Mouse (Mus musculus) heart, embryonic 14.5 days (tissue): ENCODE measurements at regions not wholly inside any gene's neighbourhood (a gene's known extent, or its start where the extent isn't known, plus 50 kb on each side); places are given as distances from the start of the nearest gene placed in this dataset.

Experiments
- ATAC-seq: fragments of 200-750 bp; cut with Nextera tagmentation; 2 replicates; pipeline ENCODE4 v1.8.0; 2017; ENCODE audit warnings: low read depth, moderate TSS enrichment; ENCODE audit not compliant: insufficient number of reproducible peaks, insufficient read depth, low FRiP score
- H3K27ac ChIP-seq, 2 experiments: fragments of 200-500 bp in 1 of 2; fragments of 300-500 bp in 1 of 2; sonication (generic) in 1 of 2; replicated peaks in 1 of 2; 2 replicates each; pipeline ENCODE4 v1.5.1; 2012 to 2014; ENCODE audit warnings: low read depth in 2 of 2, low read length in 2 of 2, control low read depth in 1 of 2, mild to moderate bottlenecking in 1 of 2, mixed read lengths in 1 of 2; ENCODE audit not compliant: control insufficient read depth in 1 of 2, insufficient read depth in 1 of 2
- H3K27me3 ChIP-seq: fragments of 300-500 bp; sonication (generic); 2 replicates; pipeline ENCODE4 v1.6.1; 2014; ENCODE audit warnings: mild to moderate bottlenecking, low read length, control low read depth; ENCODE audit not compliant: control insufficient read depth, insufficient read depth
- H3K36me3 ChIP-seq: fragments of 300-500 bp; sonication (generic); 2 replicates; pipeline ENCODE4 v1.6.1; 2014; ENCODE audit warnings: mild to moderate bottlenecking, control low read depth, low read length, mixed read lengths; ENCODE audit not compliant: control insufficient read depth, insufficient read depth
- H3K4me1 ChIP-seq, 2 experiments: fragments of 200-500 bp in 1 of 2; fragments of 300-500 bp in 1 of 2; sonication (generic) in 1 of 2; 2 replicates each; pipeline ENCODE4 v1.6.1; 2012 to 2014; ENCODE audit warnings: low read length in 2 of 2, control low read depth in 1 of 2, mixed read lengths in 1 of 2; ENCODE audit not compliant: control insufficient read depth in 2 of 2, insufficient read depth in 2 of 2
- H3K4me2 ChIP-seq: fragments of 300-500 bp; sonication (generic); 2 replicates; pipeline ENCODE4 v1.6.1; 2014; ENCODE audit warnings: mild to moderate bottlenecking, low read length
- H3K4me3 ChIP-seq, 2 experiments: fragments of 200-500 bp in 1 of 2; fragments of 300-500 bp in 1 of 2; sonication (generic) in 1 of 2; 2 replicates each; pipeline ENCODE4 v1.5.1; 2012 to 2014; ENCODE audit warnings: low read length in 2 of 2, mild to moderate bottlenecking in 2 of 2, control low read depth in 1 of 2, low read depth in 1 of 2, moderate library complexity in 1 of 2; ENCODE audit not compliant: control insufficient read depth in 1 of 2, insufficient read depth in 1 of 2
- H3K9ac ChIP-seq: fragments of 300-500 bp; sonication (generic); 2 replicates; pipeline ENCODE4 v1.6.1; 2014; ENCODE audit warnings: mild to moderate bottlenecking, low read length
- H3K9me3 ChIP-seq: fragments of 300-500 bp; sonication (generic); 2 replicates; pipeline ENCODE4 v1.6.1; 2016; ENCODE audit warnings: low read length, control low read depth; ENCODE audit not compliant: control insufficient read depth
- WGBS: fragments of 180-500 bp; shearing (Covaris S2); extraction: QIAGEN DNeasy Blood & Tissue Kit; methylation state at CpG from one replicate; pipeline ENCODE4 v1.1.7; 2014; 5-methylcytosine and 5-hydroxymethylcytosine counted together

DNA sequence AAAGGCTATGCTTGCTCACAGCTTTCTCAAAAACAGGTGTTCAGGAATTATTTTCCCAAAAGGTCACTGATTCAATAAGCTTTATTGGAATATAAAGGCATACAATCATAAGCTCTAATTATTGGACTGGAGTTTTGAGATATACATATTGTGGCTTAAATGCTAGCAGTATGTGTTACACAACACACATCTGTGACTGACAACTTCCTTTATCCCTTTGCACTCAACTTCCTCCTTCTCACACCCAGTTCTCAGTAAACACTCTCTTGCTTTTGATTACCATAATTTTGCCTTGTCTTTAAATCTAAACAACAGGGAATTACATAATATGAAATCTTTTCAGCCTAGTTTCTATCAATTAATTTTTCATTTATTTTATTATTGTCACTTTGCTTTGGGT is 222.5 kb downstream of the Snx13 start:
- Histone ChIP-seq H3K4me1 (no peaks in the 10 kb centered on the region), H3K36me3 (no peaks in the 10 kb centered on the region), H3K9me3 (no peaks in the 10 kb centered on the region), H3K4me2 (no peak overlapping the region), H3K9ac (no peak overlapping the region), H3K27ac (no peak overlapping the region), H3K27me3 (no peaks in the 10 kb centered on the region), H3K4me3 (no peak overlapping the region)
- no peak for ATAC-seq

DNA sequence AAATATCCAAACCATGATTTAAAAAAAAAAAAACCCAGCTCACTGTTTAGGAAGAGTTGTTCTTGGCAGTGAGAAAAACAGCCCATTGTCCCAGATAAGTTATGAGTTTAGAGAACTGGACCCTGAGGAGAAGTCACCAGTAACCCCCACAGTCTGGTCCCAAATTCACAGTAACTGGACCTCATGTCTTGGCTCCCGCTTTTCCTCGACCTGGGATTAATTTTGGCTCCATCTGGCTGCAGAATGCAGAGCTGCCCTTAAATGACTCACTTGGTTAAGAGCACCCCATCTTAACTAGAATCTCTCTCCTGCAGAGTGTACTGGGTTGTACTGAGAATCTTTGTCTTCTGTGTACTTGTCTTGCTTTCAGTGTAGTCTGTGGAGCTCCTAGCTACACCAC is 221.0 kb downstream of the Snx13 start:
- Histone ChIP-seq H3K9ac (no peak overlapping the region), H3K27ac (no peak overlapping the region), H3K4me1 (no peaks in the 10 kb centered on the region), H3K9me3 (no peaks in the 10 kb centered on the region), H3K27me3 (no peaks in the 10 kb centered on the region), H3K36me3 (no peaks in the 10 kb centered on the region), H3K4me2 (no peak overlapping the region), H3K4me3 (no peak overlapping the region)
- 65% methylated on average over 2 of the region's 2 CpGs for WGBS
- no peak for ATAC-seq

DNA sequence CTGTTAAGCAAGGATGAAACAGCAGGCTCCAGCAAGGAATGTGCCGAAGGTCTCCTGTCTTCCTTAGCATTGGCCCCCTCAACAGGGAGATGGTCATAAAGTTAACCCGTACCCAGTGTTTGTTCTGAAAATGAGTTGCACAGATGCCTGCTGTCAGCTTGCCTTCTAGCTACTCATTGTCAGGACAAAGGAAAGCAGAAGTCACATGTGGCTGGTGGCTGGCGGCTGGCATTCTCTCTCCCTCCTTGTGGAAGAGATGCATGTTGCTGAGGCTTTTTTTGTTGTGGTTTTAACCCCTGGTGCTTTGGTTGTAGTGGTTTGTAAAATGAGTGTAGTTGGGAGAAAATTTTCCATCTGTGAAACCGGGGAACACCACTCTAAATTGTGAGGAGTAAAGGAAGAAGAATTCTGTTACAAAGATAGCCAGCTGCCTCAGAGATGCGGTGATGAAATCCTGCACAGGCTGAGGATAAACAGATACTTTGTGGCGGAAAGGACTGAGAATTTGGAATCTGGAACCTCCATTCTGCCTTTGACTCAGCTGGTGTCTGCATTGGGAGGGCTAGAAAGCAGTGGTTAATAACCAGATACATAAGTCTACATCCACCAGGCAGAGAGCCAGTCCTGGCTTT is 220.2 kb downstream of the Snx13 start:
- H3K9ac ChIP-seq, result no peak overlapping the region
- no peaks in the 10 kb centered on the region for H3K27me3 ChIP-seq
- H3K9me3 ChIP-seq, result no peaks in the 10 kb centered on the region
- no peak overlapping the region for H3K4me2 ChIP-seq
- ATAC-seq, result no peak
- no peaks in the 10 kb centered on the region for H3K36me3 ChIP-seq
- WGBS, result 43% methylated on average over 6 of the region's 6 CpGs
- H3K4me1 ChIP-seq, result no peaks in the 10 kb centered on the region
- no peak overlapping the region for H3K4me3 ChIP-seq
- no peak overlapping the region for H3K27ac ChIP-seq

DNA sequence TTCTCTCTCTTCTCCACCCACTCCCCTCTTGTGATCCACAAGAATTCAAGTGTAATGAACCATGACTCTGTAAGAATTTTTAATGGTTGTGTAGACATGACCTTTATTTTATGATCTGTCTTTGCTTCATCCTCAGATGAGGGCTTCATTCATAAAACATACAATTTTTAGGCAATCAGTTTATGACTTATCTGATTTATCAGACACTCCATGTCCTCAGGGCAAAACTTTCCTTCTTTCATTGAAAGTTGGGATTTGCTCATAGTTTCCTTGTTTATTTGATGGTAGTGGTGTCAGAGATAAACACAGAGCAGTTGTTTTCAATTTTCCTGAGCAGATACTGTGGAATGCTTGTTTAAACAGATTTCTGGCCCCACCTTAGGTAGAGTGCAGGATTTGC is 212.8 kb downstream of the Snx13 start:
- H3K4me2 ChIP-seq, result no peak overlapping the region
- H3K27ac ChIP-seq, result no peak overlapping the region
- H3K9ac ChIP-seq, result no peak overlapping the region
- no peaks in the 10 kb centered on the region for H3K36me3 ChIP-seq
- H3K9me3 ChIP-seq, result no peaks in the 10 kb centered on the region
- no peak overlapping the region for H3K4me3 ChIP-seq
- no peaks in the 10 kb centered on the region for H3K27me3 ChIP-seq
- no peaks in the 10 kb centered on the region for H3K4me1 ChIP-seq
- no peak for ATAC-seq

DNA sequence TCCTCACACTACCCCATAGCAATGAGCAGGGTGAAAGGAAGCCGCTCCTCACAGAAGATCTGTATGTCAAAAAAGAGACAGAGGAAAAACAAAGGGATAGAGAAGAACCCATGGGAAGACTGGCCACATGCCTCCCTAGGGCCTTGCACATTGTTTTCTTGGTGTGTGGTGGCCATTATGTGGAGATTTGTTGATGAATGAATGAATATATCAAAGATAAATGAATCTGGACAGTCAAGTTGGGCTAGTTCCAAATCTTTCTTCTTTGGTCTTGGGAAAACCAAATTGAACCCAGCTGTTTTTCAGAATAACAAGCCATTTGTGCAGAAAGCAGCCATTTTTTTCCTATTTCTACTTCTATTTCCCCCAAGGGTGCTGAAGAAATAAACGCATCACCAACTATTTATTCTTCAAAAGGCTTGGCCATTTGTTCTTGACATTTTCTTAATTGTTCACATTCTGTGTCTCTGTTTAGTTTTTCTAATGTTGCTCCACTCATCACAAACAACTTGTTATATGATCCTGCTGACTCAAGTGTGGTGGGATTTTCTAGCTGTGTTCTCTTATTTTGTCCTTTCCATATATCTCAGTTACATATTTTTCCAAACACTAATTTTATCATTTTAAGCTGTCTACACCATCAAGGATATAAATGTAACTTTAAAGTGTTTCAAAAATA is 208.9 kb downstream of the Snx13 start:
- Histone ChIP-seq H3K4me1 (no peaks in the 10 kb centered on the region), H3K4me2 (no peak overlapping the region), H3K4me3 (no peak overlapping the region), H3K27ac (no peak overlapping the region), H3K27me3 (no peaks in the 10 kb centered on the region), H3K36me3 (no peaks in the 10 kb centered on the region), H3K9ac (no peak overlapping the region), H3K9me3 (peaks cover 8% of the 10 kb centered on the region; the same call in 1 of the 2 replicates)
- WGBS, result 85% methylated on average over 2 of the region's 2 CpGs
- ATAC-seq, result no peak

DNA sequence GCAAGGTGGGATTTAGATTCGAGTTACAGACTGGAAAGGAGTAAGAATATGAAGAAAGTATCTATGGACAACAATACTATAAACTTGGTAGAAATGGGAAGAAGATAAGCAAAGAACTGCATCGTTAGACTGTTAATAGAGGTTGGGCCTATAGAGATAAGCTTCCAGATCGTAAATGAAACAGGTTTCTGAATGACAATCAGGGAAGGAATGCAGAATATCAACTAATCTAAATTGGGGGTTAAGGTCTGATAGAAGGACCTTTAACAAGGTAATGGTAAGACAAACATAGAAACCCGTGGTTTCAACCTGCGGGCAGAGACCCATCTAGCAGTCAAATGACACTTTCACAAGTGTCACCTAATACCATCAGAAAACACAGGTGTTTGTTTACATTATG is 201.5 kb downstream of the Snx13 start:
- Histone ChIP-seq H3K27me3 (no peaks in the 10 kb centered on the region), H3K9me3 (peaks cover 8% of the 10 kb centered on the region; the same call in 1 of the 2 replicates), H3K4me3 (no peak overlapping the region), H3K27ac (no peak overlapping the region), H3K9ac (no peak overlapping the region), H3K4me1 (no peaks in the 10 kb centered on the region), H3K36me3 (no peaks in the 10 kb centered on the region), H3K4me2 (no peak overlapping the region)
- no peak for ATAC-seq
- WGBS, result 64% methylated on average over 5 of the region's 5 CpGs

DNA sequence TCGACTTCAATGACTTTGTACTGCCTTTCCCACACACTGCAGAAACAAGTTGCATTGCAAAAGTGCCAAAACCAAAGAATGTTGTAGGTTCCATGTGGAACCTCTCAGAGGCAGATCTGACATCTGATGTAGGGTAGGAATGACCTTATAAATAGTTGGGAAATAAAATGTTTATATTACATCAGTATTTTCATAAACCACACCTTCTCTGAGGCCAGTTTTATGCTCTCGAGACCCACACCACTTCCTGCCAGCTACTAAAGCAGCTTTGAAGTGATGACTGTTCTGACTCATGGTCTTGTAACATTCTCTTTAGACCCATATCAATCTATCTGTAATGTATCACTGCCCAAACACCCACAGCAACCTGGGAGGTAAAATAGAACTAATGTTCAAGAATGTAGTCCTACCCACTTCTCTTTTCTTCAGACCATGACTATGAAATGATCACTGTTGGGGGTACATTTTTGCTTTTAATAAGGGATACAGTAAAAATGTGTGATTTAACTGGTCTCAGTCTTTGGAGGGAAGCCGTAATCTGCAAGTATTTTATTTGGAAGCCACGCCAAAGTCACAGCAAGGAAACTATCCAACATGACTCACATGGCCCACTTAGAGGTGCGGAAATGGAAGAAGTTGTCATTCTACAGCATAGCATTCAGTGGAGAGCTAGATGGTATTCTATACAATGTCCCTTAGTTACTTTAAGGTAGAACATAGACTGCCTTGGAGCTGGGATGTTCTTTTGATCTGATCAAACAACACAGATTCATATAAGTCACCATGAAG is 199.4 kb downstream of the Snx13 start:
- Histone ChIP-seq H3K36me3 (no peaks in the 10 kb centered on the region), H3K4me3 (no peak overlapping the region), H3K9ac (no peak overlapping the region), H3K4me1 (no peaks in the 10 kb centered on the region), H3K27ac (no peak overlapping the region), H3K4me2 (no peak overlapping the region), H3K27me3 (no peaks in the 10 kb centered on the region), H3K9me3 (no peaks in the 10 kb centered on the region)
- WGBS, result 64% methylated on average over 5 of the region's 5 CpGs
- no peak for ATAC-seq
